Mouse (Mus musculus): ENCODE results near the gene Traf5.
A peak's percentile ranks its signal among the peaks of the same experiment; 100 is the strongest.

Gene Traf5

GRCm38 (mm10) chr1:192090689-192091567 lies 1.4 kb downstream of the Traf5 start:
- DNase-seq (ENCODE audit: low spot score): no peak

GRCm38 (mm10) chr1:192090281-192090680 lies 2.1 kb downstream of the Traf5 start:
- DNase-seq (ENCODE audit: low spot score): no peak

GRCm38 (mm10) chr1:192089208-192090166 lies 2.9 kb downstream of the Traf5 start:
- DNase-seq (ENCODE audit: low spot score): no peak

- no peak for DNase-seq (ENCODE audit: low spot score)
These were observed 4.3 kb downstream of the Traf5 start for GRCm38 (mm10) chr1:192088011-192088410.

- DNase-seq (ENCODE audit: low spot score): no peak
These were observed 5.3 kb downstream of the Traf5 start for GRCm38 (mm10) chr1:192087098-192087497.

GRCm38 (mm10) chr1:192086279-192087037 lies 5.9 kb downstream of the Traf5 start:
- DNase-seq (ENCODE audit: low spot score): no peak

- DNase-seq (ENCODE audit: low spot score): no peak
These were observed 7.1 kb downstream of the Traf5 start for GRCm38 (mm10) chr1:192085218-192085617.

GRCm38 (mm10) chr1:192082646-192083045 lies 9.7 kb downstream of the Traf5 start:
- no peak for DNase-seq (ENCODE audit: low spot score)

- DNase-seq (ENCODE audit: low spot score): no peak
These were observed 11.2 kb downstream of the Traf5 start for GRCm38 (mm10) chr1:192081129-192081528.

- DNase-seq (ENCODE audit: low spot score): no peak
These were observed 13.2 kb downstream of the Traf5 start for GRCm38 (mm10) chr1:192079121-192079520.

GRCm38 (mm10) chr1:192078406-192078805 lies 14.0 kb downstream of the Traf5 start:
- peak; percentile 56 for DNase-seq (ENCODE audit: low spot score)

GRCm38 (mm10) chr1:192076796-192077535 lies 15.4 kb downstream of the Traf5 start:
- DNase-seq (ENCODE audit: low spot score): no peak

- DNase-seq (ENCODE audit: low spot score): no peak
These were observed 16.3 kb downstream of the Traf5 start for GRCm38 (mm10) chr1:192076101-192076500.

- no peak for DNase-seq (ENCODE audit: low spot score)
These were observed 17.5 kb downstream of the Traf5 start for GRCm38 (mm10) chr1:192074824-192075223.

GRCm38 (mm10) chr1:192072426-192072825 lies 19.9 kb downstream of the Traf5 start:
- no peak for DNase-seq (ENCODE audit: low spot score)

GRCm38 (mm10) chr1:192070618-192071051 lies 21.7 kb downstream of the Traf5 start:
- DNase-seq (ENCODE audit: low spot score): no peak

- DNase-seq (ENCODE audit: low spot score): no peak
These were observed 22.3 kb downstream of the Traf5 start for GRCm38 (mm10) chr1:192069971-192070591.

GRCm38 (mm10) chr1:192068188-192068587 lies 24.2 kb downstream of the Traf5 start:
- DNase-seq (ENCODE audit: low spot score): no peak

GRCm38 (mm10) chr1:192066956-192067355 lies 25.4 kb downstream of the Traf5 start:
- no peak for DNase-seq (ENCODE audit: low spot score)

- DNase-seq (ENCODE audit: low spot score): no peak
These were observed 29.0 kb downstream of the Traf5 start for GRCm38 (mm10) chr1:192063209-192063946.
